Mouse (Mus musculus): ENCODE measurements at regions not wholly inside any gene's neighbourhood (a gene's known extent, or its start where the extent isn't known, plus 50 kb on each side); places are given as distances from the start of the nearest gene placed in this dataset.
"Not testable (repeated sequence)": the region's sequence is repeated elsewhere in the genome, so short reads cannot be mapped to it uniquely, and the experiment has no call there.

DNA sequence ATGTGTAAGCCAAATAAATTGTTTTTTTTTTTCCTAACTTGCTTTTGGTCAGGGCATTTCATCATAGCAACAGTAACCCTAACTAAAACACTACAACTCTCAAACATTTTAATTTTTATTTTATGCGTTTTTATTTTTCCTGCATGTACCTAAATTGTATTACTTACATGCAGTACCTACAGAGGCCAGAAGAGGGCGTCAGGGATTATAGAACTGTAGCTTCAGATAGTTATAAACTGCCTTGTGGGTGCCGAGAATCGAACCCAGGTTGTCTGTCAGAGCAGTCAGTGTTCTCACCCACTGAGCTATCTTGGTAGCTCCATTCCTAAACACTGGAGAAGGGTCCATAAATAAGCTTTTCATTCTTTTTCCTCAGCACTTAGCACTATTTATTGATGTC lies 257.8 kb upstream of the Nr5a2 start:
- no peak for DNase-seq (ENCODE audit: low spot score)

DNA sequence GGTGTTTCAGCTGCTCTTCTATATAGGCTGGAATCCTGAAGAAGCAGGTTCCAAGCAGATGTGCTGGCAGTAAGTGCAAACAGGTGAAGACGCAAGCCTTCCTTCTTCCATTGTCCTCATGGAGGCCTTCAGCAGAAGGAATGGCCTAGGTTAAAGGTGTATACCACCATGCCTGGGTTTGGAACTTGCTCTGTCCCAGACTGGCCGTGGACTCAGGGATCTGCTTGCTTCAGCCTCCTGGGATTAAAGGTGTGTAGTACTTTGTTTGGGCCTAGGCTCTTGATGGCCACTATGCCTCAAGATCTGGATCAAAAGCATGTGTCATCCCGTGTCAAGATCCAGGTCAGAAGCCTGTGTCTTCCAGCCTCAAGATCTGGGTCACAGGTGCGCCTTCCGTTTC lies 257.0 kb upstream of the Nr5a2 start:
- no peak for DNase-seq (ENCODE audit: low spot score)

GRCm38 (mm10) chr1:137214328-137214727 lies 254.1 kb upstream of the Nr5a2 start:
- DNase-seq (ENCODE audit: low spot score) = not testable (repeated sequence)

- DNase-seq (ENCODE audit: low spot score) = no peak
These were observed 253.5 kb upstream of the Nr5a2 start for GRCm38 (mm10) chr1:137213717-137214116.

DNA sequence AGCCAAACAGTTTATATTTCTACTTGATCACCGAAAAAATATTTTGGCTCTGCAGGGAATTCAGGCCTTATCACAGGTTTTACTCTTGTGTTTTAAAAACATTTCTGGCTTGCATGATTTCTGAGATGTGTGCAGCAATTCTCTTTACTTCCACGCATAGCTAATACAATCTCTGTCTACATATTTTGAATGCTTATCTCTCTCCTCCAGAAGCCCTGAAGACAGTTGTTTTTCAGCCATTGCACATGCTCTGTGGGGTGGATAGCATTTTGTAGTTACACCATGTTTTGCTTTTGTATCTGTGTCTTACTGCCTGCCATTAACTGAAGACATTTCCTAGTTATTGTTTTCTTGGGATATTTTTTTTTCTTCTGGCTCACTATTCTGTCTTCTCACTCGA lies 252.6 kb upstream of the Nr5a2 start:
- DNase-seq (ENCODE audit: low spot score) = no peak

DNA sequence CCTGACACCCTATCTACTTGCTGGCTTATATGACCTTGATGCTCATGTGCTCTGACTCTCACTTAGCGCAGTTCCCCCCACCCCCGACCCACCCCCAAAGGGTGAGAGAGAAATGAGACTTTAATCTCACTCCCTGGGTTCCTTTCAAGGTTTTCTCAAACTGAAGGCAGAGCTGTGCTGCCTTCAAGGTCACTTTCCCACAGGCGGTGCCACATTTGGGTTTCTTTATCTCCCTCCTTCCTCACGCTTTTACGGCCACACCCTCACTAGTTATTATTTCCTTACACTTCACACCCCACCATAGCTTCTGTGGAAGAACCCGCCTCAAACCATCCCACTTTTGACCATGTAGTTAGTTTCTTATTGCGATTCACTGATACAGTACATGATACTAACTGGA lies 244.1 kb upstream of the Nr5a2 start:
- no peak for DNase-seq (ENCODE audit: low spot score)

DNA sequence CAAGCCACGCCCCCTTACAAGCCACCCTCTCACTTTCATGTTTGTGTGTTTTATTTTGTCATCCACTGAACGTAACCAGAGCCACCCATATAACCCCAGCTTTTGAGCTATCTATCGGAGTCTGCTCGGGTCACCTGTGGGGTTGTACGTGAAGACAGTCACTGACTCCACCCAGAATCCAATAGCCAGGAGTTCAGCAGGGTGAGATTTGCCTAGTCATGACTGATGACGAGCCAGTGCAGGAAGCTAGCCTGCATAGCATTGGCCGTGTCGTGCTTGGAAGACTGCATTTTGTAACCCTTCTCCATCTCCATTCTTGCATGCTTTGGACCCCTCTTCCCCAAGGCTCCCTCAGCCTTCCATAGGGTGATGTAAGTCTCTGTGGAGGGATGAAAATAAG lies 243.3 kb upstream of the Nr5a2 start:
- DNase-seq (ENCODE audit: low spot score) = no peak

DNA sequence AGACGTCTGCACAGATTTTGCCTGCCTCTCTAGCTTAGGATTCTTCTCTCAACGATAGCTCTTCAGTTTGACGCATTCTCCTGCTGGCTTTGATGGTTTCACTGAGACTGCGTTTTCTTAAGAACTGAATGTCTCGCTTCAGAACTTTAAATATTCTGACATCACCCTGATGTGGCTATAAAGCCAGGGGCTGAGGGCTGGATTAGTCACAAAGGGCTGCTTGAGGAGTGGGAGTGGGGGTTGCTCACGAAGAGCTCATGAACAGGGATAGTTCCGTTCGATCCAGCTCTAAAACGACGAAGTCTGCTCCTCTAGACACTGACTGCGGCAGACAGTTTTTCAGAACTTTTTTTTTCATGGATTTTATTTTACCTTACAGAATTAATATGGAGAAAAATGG lies 240.7 kb upstream of the Nr5a2 start:
- DNase-seq (ENCODE audit: low spot score) = no peak

- DNase-seq (ENCODE audit: low spot score) = no peak
These were observed 235.7 kb upstream of the Nr5a2 start for GRCm38 (mm10) chr1:137195962-137196361.

DNA sequence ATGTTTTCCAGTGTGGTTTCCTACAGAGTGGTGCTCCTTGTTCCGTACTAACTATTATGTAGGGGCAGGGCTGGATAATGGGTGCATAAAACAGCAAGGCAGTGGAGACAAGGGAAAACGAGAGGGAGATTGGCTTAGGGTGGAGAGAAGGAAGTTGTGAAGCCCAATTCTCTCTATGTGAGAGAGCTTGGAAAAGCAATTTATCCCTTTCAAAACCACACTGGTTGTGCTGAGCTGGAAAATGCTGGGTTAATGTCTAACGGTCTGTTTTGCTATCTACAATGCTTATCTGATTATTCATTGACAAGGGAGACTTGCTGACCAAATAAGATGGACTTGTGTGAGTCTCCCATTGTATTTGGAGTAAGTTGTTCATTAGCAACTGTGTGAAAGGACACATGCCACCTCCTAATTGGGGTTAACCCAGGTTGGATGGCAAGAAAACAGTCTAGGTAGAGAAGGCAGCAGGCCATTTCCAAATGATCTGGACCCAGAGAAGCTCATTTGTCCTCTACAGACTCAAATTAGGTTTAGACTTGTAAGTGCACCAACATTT lies 234.9 kb upstream of the Nr5a2 start:
- DNase-seq (ENCODE audit: low spot score) = no peak

DNA sequence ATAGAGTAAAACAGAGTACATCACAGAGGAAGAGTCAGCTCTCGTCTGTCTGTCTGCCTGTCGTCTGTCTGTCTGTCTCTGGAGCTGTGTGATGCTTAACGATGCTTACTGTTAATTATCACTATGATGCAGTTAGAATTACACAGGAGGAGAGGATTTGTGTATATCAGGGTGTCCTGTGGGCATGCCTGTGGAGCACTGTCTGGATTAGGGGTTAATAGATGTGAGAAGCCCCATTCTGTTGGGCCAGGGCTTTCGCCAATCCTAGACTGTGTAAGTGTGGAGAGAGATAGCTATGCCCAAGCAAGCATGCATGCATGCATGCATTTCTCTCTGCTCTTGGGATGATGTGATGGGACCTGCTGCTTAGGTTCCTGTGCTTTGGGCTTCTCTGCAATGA lies 218.0 kb upstream of the Nr5a2 start:
- DNase-seq (ENCODE audit: low spot score) = no peak

- no peak for DNase-seq (ENCODE audit: low spot score)
These were observed 216.4 kb upstream of the Nr5a2 start for GRCm38 (mm10) chr1:137176696-137177095.

- DNase-seq (ENCODE audit: low spot score) = no peak
These were observed 213.8 kb upstream of the Nr5a2 start for GRCm38 (mm10) chr1:137174081-137174480.

GRCm38 (mm10) chr1:137172128-137172527 lies 211.9 kb upstream of the Nr5a2 start:
- DNase-seq (ENCODE audit: low spot score) = no peak

DNA sequence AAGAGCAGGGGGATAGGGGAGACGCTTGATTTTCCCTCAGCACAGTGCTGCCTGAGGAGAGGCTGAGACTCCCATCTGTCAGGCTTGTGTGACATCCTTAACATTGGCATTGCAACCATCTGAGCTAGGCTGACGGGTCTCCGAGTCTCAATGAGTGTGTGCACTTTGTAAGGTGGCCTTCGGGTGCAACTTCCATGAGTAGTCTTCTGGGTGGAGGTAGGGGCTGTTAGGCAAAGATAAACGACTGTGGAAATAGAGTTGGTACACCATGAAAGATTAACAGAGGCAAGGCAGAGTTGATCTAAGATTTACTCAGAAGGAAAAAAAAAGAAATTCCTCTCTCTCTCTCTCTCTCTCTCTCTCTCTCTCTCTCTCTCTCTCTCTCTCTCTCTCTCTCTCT lies 211.2 kb upstream of the Nr5a2 start:
- no peak for DNase-seq (ENCODE audit: low spot score)

DNA sequence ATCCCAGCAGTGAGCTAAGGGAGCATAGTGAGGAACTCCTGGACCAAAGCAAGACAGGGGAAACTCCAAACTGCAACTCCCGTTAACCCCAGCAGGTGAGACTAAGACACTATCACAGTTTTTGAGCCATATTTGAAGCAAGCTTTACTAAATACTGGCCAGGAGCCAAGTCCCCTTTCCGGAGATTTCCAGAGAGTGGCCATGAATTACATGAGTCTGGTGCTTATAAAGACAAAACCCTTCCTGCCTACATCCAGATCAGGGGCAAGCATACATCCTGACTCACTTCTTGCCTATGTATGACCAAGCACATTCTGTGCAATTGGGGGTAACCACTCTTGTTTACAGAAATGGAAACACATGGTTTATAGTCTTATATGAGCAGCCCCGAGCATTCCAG lies 187.6 kb upstream of the Nr5a2 start:
- no peak for DNase-seq (ENCODE audit: low spot score)

- DNase-seq (ENCODE audit: low spot score) = no peak
These were observed 181.8 kb upstream of the Nr5a2 start for GRCm38 (mm10) chr1:137141879-137142570.

- DNase-seq (ENCODE audit: low spot score) = no peak
These were observed 181.1 kb upstream of the Nr5a2 start for GRCm38 (mm10) chr1:137141372-137141771.

- DNase-seq (ENCODE audit: low spot score) = no peak
These were observed 175.9 kb upstream of the Nr5a2 start for GRCm38 (mm10) chr1:137136156-137136555.

DNA sequence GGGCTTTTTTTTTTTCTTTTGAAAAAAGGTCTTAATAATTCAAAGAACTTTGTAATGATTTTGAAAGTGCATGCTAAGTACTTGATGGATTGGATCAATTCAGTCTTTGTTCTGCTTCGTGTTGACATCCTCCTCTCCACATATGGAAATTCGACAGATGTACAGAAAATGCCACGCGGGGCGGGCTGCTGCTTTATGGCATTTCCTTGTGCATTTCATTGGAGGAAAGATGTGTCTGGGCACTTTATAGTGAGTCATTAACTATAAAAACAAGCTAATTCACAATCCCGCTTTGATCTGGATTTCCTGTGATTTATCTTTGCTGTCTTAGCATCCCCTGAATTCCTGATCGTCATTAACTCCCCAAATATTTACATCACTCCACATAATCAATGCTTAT lies 173.5 kb upstream of the Nr5a2 start:
- no peak for DNase-seq (ENCODE audit: low spot score)

DNA sequence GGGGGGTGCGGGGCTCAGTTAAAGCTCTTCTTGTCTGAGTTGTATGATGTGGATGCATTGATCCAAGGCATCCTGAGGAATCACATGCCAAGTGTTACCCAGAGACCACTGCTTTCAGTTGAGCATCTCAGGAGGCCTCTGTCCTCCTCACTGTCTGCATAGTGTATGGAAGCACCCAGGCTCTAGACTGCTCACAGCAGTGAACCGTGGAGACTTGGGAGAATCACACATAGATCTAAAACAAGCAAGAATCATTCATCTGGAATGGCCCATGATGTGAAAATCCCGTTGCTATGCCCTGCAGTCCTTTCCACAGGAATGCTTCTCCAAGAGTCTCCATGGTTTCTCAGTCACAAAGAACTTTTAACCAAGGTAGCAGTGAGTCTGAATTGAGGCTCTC lies 170.0 kb upstream of the Nr5a2 start:
- DNase-seq (ENCODE audit: low spot score) = no peak

- DNase-seq (ENCODE audit: low spot score) = no peak
These were observed 168.9 kb upstream of the Nr5a2 start for GRCm38 (mm10) chr1:137129116-137129515.

- DNase-seq (ENCODE audit: low spot score) = no peak
These were observed 157.6 kb upstream of the Nr5a2 start for GRCm38 (mm10) chr1:137117866-137118265.

DNA sequence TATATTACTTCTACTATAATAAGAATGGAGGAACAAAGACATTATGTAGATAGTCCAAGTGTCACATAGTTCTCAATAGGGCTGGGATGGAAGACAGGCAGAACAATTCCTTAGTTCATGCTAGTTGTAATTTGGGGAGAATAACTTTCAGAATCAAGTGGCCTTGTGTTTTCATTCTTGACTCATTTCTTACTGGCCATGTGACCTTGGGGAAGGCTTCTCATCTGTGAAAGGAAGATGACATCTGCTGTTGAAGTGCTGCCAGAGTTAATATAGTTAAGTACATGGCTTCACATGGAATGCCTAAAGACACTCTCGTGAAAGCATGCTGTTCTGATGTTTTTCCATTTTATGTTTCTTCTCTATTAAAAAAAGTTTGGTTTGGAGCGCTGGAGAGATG lies 146.2 kb upstream of the Nr5a2 start:
- no peak for DNase-seq (ENCODE audit: low spot score)
